Mouse (Mus musculus): ENCODE measurements around the gene Actn1.

The Actn1 gene

DNA sequence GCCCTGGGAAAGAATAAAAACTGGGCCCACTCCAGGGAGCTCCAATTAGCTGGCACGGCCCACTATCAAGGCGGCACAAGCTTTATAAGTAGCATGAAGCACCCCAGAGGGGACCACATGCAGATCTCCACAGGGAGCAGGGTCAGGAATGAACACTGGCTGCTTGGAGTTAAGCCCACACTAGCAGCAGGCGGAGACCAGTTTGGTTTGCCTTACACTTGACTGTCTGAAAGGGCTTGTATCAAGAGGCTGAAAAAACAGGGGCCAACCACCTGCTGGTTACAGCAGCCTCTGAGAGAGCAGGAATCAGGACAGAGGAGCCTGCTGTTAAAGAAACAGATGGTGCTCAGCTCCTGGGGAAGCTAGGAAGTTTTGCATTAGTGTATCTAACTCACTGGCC lies 32.3 kb downstream of the Actn1 start:
- DNase-seq (ENCODE audit: low read depth, low spot score), result no peak

GRCm38 (mm10) chr12:80226101-80226500 lies 34.1 kb downstream of the Actn1 start:
- DNase-seq (ENCODE audit: low read depth, low spot score), result no peak

- no peak for DNase-seq (ENCODE audit: low read depth, low spot score)
Observed at GRCm38 (mm10) chr12:80224241-80224731, 35.9 kb downstream of the Actn1 start.

- no peak for DNase-seq (ENCODE audit: low read depth, low spot score)
Observed at GRCm38 (mm10) chr12:80223511-80223910, 36.7 kb downstream of the Actn1 start.

- DNase-seq (ENCODE audit: low read depth, low spot score), result no peak
Observed at GRCm38 (mm10) chr12:80222473-80222872, 37.7 kb downstream of the Actn1 start.

GRCm38 (mm10) chr12:80220260-80221038 lies 39.7 kb downstream of the Actn1 start:
- no peak for DNase-seq (ENCODE audit: low read depth, low spot score)

DNA sequence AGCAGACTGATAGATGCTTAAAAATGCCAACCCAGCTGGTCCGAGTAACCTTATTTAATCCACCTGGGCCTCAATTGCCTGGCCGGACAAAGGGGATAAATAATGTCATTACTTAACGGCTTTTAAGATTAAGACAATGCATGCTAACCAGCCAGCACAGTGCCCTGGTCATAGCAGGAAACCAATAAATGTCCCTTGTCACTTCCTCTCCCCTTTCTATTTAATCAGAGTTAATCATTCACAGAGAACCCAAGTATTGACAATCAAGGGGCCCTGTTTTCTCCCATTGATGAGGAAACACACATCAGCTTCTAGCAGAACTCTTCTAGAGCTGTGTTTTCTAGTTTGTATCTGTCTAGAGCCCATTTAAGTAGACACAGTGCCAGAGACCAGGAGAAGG lies 41.4 kb downstream of the Actn1 start:
- DNase-seq (ENCODE audit: low read depth, low spot score), result no peak

DNA sequence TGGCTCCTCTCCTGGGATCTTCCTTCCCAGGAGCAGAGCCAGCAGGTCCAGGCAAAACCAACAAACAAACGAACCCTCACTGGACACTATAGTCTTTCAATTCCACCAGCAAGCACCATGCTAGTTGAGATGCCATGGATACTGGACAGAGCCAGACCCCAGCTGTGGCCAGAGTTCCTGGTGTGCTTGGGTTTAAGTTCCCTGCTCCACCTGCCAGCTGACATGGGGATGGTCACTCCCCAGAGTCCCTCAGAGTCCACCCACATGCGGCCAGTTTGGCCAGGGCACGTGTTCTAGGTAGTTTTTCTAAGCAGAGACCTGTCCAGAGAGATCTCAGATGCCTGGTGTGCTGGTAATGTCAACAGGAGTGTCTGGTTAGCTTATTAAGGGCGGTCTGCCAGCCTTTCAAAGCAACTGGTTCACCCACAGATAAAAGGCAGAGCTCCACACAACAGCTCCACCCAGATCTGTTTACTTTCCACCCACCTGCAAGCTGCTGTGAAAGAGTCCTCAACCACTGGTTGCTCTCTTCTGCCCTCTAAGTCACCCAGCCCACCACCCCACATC lies 42.0 kb downstream of the Actn1 start:
- DNase-seq (ENCODE audit: low read depth, low spot score), result no peak

DNA sequence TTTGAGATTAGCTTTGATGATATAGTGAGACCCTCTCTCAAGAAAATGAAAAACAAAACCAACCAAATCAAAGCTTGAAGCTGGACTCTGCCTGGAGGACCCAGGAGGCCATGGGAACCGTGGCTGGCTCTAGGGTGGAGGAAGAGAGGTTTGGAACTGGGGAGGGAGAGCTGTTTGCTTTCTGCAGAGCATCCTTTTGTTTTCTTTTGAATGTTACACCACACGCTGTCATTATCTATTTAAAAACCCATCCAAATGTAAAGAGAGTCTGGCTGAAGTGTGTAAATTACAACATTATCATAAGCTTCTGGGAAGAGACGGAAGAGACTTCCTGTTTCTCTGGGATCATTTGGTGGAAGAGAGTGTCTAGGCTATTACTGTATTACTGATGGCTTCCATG lies 43.1 kb downstream of the Actn1 start:
- DNase-seq (ENCODE audit: low read depth, low spot score), result no peak

DNA sequence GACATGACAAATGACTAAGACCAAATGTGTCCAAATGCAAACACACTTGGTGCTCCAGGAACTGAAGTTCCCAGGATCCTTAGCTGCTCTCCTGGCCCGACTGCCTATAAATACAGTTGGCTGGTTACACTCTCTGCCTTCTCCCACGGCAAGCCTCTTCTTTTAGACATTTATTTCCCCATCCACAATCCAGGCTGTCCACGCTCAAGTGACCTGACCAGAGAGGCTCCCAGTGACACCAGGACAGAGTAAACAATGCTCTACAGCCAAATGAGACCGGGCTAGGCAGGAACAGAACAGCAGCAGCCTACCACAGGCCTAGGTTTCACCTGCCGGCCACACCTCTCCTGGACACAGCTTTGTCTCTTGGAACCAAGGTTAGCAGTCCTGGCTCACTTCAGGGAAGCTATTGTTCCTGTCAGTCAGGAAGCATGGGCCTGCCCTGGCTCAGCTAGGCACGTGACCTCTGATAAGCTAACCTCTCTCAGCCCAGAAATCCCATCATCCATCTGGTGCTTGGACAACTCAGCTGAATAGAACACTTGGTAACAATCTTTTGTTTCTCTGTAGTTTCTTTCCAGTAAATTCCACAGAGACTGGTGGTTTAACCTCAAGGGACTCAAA lies 43.8 kb downstream of the Actn1 start:
- DNase-seq (ENCODE audit: low read depth, low spot score), result no peak

DNA sequence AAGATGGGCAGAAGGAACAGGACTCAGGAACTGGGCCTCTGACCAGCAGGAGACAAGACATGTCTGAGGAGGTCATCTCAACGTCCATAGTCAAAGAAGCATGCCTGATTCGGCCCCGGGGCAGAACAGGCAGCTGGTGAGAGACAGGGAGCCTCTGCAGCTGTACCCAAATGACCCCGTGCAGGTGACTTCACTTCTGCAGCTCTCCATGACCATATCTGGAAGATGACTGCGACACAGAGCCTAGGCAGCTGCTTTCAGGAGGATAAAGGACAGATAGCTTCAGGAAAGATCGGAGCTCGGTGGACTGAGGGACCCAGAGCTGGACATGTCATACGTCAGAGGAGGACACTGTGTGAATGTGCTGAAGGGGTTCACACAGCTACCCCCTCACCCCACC lies 46.4 kb downstream of the Actn1 start:
- no peak for DNase-seq (ENCODE audit: low read depth, low spot score)

DNA sequence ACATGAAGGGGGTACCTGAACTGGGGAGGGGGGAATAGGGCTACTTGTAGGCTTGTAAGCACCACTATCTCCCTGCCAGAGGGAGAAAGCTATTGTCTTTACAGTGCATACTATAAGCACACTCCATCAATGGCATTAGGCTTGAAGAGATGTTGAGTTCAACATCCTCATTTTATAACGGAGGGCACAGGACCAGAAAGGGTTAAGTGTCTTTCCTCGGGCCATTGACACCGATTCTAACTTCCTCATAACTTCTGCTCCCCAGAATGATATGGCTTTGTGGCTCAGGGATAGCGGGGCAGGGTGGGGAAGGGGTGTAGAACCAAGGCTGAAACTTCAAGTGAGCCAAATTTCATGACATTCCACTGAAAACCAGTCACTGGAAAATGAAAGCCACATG lies 46.9 kb downstream of the Actn1 start:
- DNase-seq (ENCODE audit: low read depth, low spot score), result no peak

- DNase-seq (ENCODE audit: low read depth, low spot score), result peak; percentile 33
Observed at GRCm38 (mm10) chr12:80210791-80211612, 49.2 kb downstream of the Actn1 start.

DNA sequence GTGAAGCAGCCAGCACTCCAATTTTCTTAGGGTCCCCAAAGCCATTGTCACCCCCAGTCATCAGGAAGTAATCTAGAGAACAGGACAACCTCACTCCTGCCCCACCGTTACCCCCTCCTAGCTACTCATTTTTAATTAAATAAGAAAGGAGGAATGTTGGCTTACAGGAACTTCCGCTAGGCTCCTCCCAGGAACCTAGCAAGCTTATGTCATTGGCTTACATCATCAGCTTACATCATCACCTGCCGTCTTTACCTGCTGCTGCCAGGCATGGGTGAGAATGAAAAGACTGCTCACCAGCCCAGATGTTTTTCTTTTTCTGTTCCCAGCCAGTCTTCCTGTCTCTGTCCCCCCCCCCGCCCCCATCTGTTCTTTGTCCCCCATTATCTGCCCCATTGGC lies 50.3 kb downstream of the Actn1 start:
- no peak for DNase-seq (ENCODE audit: low read depth, low spot score)

DNA sequence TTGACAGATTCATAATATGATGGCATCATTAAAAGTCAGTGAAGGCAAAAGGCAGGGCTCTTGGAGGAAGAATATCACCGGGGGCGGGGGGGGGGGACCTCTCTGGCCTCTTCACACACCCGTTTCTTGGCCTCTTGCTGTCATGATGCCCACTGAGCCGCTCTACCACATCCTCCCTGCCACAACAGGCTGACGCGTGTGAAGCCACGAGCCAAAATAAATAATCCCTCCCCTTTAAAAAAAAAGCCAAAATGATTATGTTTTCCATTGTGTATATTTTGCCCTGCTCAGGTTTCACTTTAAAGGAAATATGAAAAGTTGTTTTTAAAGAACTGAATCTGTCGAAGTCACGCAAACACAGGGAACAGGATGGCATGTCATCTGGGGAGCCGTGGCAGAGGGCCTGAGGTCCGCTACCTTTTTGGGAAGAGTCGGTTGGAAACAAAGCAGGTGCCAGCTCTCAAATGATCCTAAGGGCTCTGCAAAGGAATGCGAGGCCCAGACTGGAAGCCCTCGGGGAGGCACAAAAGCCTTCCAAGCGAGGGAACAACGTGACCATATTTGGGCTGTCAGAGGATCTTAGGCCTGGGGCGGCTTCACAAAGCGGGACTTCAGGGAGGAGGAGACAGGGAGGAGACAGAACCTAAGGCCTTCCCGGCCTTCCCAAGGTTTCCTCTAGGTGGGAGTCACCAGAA lies 51.9 kb downstream of the Actn1 start:
- no peak for DNase-seq (ENCODE audit: low read depth, low spot score)

GRCm38 (mm10) chr12:80203284-80203683 lies 56.9 kb downstream of the Actn1 start:
- DNase-seq (ENCODE audit: low read depth, low spot score), result no peak

- DNase-seq (ENCODE audit: low read depth, low spot score), result no peak
Observed at GRCm38 (mm10) chr12:80199738-80200137, 60.4 kb downstream of the Actn1 start.

- DNase-seq (ENCODE audit: low read depth, low spot score), result peak; percentile 61
Observed at GRCm38 (mm10) chr12:80198487-80198886, 61.7 kb downstream of the Actn1 start.

GRCm38 (mm10) chr12:80197343-80197742 lies 62.8 kb downstream of the Actn1 start:
- DNase-seq (ENCODE audit: low read depth, low spot score), result peak; percentile 54

DNA sequence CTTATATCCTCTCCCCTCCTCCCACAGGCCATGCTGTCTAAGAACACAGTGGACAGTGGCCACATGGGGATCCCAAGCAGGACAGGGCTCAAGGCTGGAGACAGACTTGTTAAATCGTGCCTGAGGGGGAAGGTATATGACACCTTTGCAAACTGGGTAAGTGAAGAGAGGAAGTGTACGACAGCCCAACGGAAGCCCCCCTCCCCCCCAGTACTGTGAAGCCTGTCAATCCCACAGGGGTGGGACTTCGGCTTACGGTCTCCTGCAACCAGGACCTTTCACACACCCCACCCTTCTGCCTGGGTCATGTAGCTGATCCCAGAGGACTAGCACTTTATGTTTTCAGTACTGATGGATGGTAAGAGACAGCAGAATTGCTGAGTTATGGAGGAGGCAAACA lies 68.4 kb downstream of the Actn1 start:
- no peak for DNase-seq (ENCODE audit: low read depth, low spot score)

DNA sequence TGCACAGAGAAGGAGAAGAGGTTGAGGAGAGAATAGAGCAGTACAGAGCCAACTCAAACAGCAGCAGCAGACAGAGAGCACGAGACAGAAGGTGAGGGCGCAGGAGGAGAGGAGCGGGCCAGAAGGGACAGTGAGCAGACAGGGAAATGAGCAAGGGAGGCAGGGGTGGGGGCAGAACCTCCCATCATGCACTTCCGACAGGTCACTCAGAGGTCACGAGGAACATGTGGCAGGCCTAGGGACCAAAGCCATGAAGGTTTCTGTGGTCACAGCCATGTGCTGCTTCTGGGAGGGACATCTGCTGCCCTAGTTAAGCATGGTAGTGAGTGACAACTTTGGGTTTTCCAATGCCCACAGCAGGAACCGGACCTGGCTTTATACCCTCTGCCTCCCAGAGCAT lies 68.8 kb downstream of the Actn1 start:
- no peak for DNase-seq (ENCODE audit: low read depth, low spot score)

All from CD4-positive helper T cell, adult 2 months (primary cell).